24 mouse cellular contexts compared by ENCODE assay signal in the genomic region with DNA sequence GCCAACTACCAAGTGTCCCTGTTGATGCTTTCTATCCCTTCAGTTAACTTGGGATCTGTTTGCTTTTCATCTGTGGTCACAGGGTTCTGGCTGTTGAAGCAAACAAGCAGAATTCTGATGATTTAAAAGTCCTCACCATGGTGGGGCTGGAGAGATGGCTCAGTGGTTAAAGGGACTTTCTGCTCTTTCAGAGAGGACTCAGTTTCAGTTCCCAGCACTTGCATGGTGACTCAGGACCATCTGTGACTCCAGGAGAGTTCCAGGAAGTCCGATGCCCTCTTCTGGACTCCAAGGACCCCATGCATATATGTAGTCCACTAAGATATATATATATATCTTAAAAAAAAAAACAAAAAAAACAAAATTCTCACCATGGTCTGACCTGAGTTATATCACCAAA. TPM values are rescaled to one million over a fixed set of nuclear protein-coding genes. Genes with fewer than 3 reads are reported as not detected.
A peak's percentile ranks its signal among the peaks of the same experiment; 100 is the strongest.
DNase-seq lines count a peak whose midpoint lies in the region; ATAC-seq and TF ChIP-seq lines count a peak whose summit lies in the region.
"Had no signal": no experiment of that assay in that cellular context is flagged by ENCODE, and none has a peak within 500 bp of the region (broad histone marks: within the 10 kb centered on the region; RNA-seq: fewer than 3 reads in every experiment).

No protein-coding gene starts in this region.

- WGBS in macrophage (ENCODE audit: missing documents), result 100% methylated on average over 1 of the region's 1 CpGs
- 83% methylated on average over 1 of the region's 1 CpGs for WGBS in liver, embryonic 11.5 days

- ATAC-seq in liver, embryonic 11.5 days (replicated peaks; ENCODE audit: low FRiP score), result no peak
- ATAC-seq: activated CD4-positive, CD25-positive, alpha-beta regulatory T cell, adult 4 months; CD4-positive, CD25-positive, alpha-beta regulatory T cell, adult 4 months; forebrain, embryonic 14.5 days; forebrain, postnatal 0 days had no signal

- peaks cover 96% of the 10 kb centered on the region for H3K79me2 ChIP-seq in macrophage (ENCODE audit: inconsistent target)

- no peak for TF ChIP-seq CTCF in layer of hippocampus, adult 2 months (conservative IDR thresholded peaks at IDR 0.05)

- peaks cover 58% of the 10 kb centered on the region for H3K4me1 ChIP-seq in brown adipose tissue, adult 24 weeks (ENCODE audit: control insufficient read depth, insufficient read depth, insufficient read length, low read length)
- H3K4me1 ChIP-seq in liver, embryonic 11.5 days (replicated peaks; ENCODE audit: control insufficient read depth, insufficient read depth, low read length), result no peaks in the 10 kb centered on the region; the same call in 1 of the 2 replicates

- no peak overlapping the region for H3K4me3 ChIP-seq in layer of hippocampus, adult 2 months
- H3K4me3 ChIP-seq in brown adipose tissue, adult 24 weeks (ENCODE audit: insufficient read depth, low read depth, low read length), result no peak overlapping the region
- no peak overlapping the region for H3K4me3 ChIP-seq in macrophage (ENCODE audit: inconsistent target)
- no peak overlapping the region for H3K4me3 ChIP-seq in liver, embryonic 11.5 days (ENCODE audit: low read depth, low read length)
- H3K4me3 ChIP-seq: embryonic facial prominence, embryonic 12.5 days; embryonic facial prominence, embryonic 15.5 days; heart, embryonic 15.5 days; hindbrain, embryonic 12.5 days; hindbrain, embryonic 15.5 days had no signal

- peaks cover 3% of the 10 kb centered on the region for H3K27me3 ChIP-seq in liver, embryonic 11.5 days (replicated peaks; ENCODE audit: control insufficient read depth, insufficient read depth, low read length)
- H3K27me3 ChIP-seq: embryonic facial prominence, embryonic 12.5 days; embryonic facial prominence, embryonic 15.5 days; heart, embryonic 15.5 days; hindbrain, embryonic 15.5 days had no signal

- H3K36me3 ChIP-seq in macrophage (ENCODE audit: inconsistent target), result peaks cover 5% of the 10 kb centered on the region; the same call in 1 of the 2 replicates
- no peaks in the 10 kb centered on the region for H3K36me3 ChIP-seq in liver, embryonic 11.5 days (ENCODE audit: control insufficient read depth, insufficient read depth, low read length)
- H3K36me3 ChIP-seq: heart, embryonic 15.5 days; hindbrain, embryonic 12.5 days; hindbrain, embryonic 15.5 days had no signal

- no peak for DNase-seq in layer of hippocampus, adult 2 months (ENCODE audit: low spot score in 2 of 2)
- no peak for DNase-seq in layer of hippocampus, adult 11-12 months (ENCODE audit: low spot score)
- no peak for DNase-seq in frontal cortex, postnatal 25 days (ENCODE audit: low spot score in 2 of 2)
- DNase-seq in liver, embryonic 11.5 days (ENCODE audit: low spot score), result no peak
- DNase-seq: adrenal gland, adult 8-10 months; adrenal gland, postnatal 25 days; cerebellum, adult 11 months; cerebellum, adult 9-11 months; cerebellum, postnatal 25 days; forebrain, postnatal 0 days; gastrocnemius, postnatal 25 days; heart, postnatal 10 days; heart, postnatal 36 days had no signal

- H3K4me2 ChIP-seq in liver, embryonic 11.5 days, result no peak overlapping the region
- H3K4me2 ChIP-seq: embryonic facial prominence, embryonic 12.5 days; embryonic facial prominence, embryonic 15.5 days; heart, embryonic 11.5 days; heart, embryonic 15.5 days; hindbrain, embryonic 12.5 days had no signal

- H3K27ac ChIP-seq in layer of hippocampus, adult 2 months, result peak overlapping the region; percentile 89; the same call in 1 of the 2 replicates
- H3K27ac ChIP-seq in brown adipose tissue, adult 24 weeks (replicated peaks; ENCODE audit: low read depth, low read length), result peak overlapping the region; percentile 19; the same call in 1 of the 2 replicates
- 0 out of 2 replicates have a peak overlapping the region, but pooled peaks have one; percentile 1 for H3K27ac ChIP-seq in macrophage
- H3K27ac ChIP-seq in liver, embryonic 11.5 days (ENCODE audit: low read depth, low read length), result no peak overlapping the region
- H3K27ac ChIP-seq: embryonic facial prominence, embryonic 12.5 days; embryonic facial prominence, embryonic 15.5 days; heart, embryonic 15.5 days; hindbrain, embryonic 15.5 days had no signal

- no peak overlapping the region for H3K9ac ChIP-seq in liver, embryonic 11.5 days (ENCODE audit: low read depth, low read length)
- H3K9ac ChIP-seq: embryonic facial prominence, embryonic 12.5 days; embryonic facial prominence, embryonic 15.5 days; forebrain, postnatal 0 days; heart, embryonic 15.5 days; hindbrain, embryonic 12.5 days; hindbrain, embryonic 15.5 days had no signal

- H3K9me3 ChIP-seq in liver, embryonic 11.5 days (ENCODE audit: control insufficient read depth, low read length), result no peaks in the 10 kb centered on the region
- H3K9me3 ChIP-seq: embryonic facial prominence, embryonic 12.5 days; embryonic facial prominence, embryonic 15.5 days; heart, embryonic 15.5 days; hindbrain, embryonic 12.5 days; hindbrain, embryonic 15.5 days had no signal

RNA-seq across cellular contexts. Expression of a gene that starts 11.9 kb away (rescaled TPM):
- 10 to 100 TPM; 60.3 to 63.7 TPM for total RNA-seq in layer of hippocampus, adult 2 months (2021)
- polyA plus RNA-seq in brown adipose tissue, adult 24 weeks (2012; ENCODE audit: insufficient read depth, insufficient read length, missing spikeins), result 40.3 and 43.2 TPM in 2 replicates
- total RNA-seq in macrophage (2018; cell fraction: chromatin; rRNA removed), result 1,000 to 10,000 TPM in 6 of 26 experiments, 100 to 1,000 TPM in 20; 275 to 1,404 (median 593) TPM
- total RNA-seq in macrophage (2018; cell fraction: cytosol; rRNA removed), result 100 to 1,000 TPM; 170 to 422 (median 277) TPM
- total RNA-seq in macrophage (2018; cell fraction: nucleus; rRNA removed), result 1,000 to 10,000 TPM in 1 of 26 experiments, 100 to 1,000 TPM in 25; 397 to 1,005 (median 731) TPM
- polyA plus RNA-seq in macrophage (2018), result 145 to 272 TPM (median 160 TPM) in 3 replicates
- polyA plus RNA-seq in liver, embryonic 11.5 days (2014; fragmentation: Nextera tagmentation; extraction: Ambion mirVana), result 5.2 and 6.2 TPM in 2 replicates
